Mouse (Mus musculus) brain, embryonic 14.5 days (tissue): Measurements from ENCODE around the gene Smim7.

Experiments used
- CTCF ChIP-seq: fragments of 200-500 bp; IDR thresholded peaks from 2 replicates; pipeline ENCODE4 v1.5.1; 2012; ENCODE audit warnings: inconsistent platforms, mild to moderate bottlenecking, moderate library complexity, borderline replicate concordance; ENCODE audit not compliant: insufficient read depth, insufficient read length; ENCODE audit errors: extremely low read depth
- POLR2A ChIP-seq: fragments of 200-500 bp; IDR thresholded peaks from 2 replicates; pipeline ENCODE4 v1.6.1; 2012; ENCODE audit warnings: mild to moderate bottlenecking, inconsistent platforms, borderline replicate concordance; ENCODE audit not compliant: poor library complexity, insufficient read depth, insufficient read length, severe bottlenecking; ENCODE audit errors: extremely low read depth

- no peak for TF ChIP-seq POLR2A
- no peak for TF ChIP-seq CTCF
These were observed 12.3 kb upstream of the Smim7 start for GRCm38 (mm10) chr8:72583056-72583771.
